28 mouse cellular contexts compared by ENCODE assay signal in the genomic region with DNA sequence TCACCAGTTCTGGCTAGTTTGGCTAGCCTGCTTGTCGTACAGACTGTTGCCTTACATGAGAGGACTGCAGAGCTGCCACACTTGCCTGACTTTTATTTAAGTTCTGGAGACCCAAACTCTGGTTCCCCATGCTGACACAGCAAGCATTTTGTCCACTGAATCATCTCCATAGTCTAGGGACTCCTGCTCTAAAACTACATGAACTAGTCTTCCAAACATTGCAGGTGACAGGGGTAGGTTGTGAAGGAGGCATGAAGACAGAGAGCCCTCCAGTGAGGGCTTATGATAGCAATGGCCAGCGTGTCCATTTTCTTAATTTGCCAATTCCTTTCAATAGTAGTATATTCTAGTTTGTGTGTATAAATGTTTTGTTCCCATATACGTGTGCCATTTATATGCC. TPM values are rescaled to one million over a fixed set of nuclear protein-coding genes. Genes with fewer than 3 reads are reported as not detected.
DNase-seq lines count a peak whose midpoint lies in the region; ATAC-seq and TF ChIP-seq lines count a peak whose summit lies in the region.
"Had no signal": no experiment of that assay in that cellular context is flagged by ENCODE, and none has a peak within 500 bp of the region (broad histone marks: within the 10 kb centered on the region; RNA-seq: fewer than 3 reads in every experiment).

No protein-coding gene starts in this region.

- 80% methylated on average over 3 of the region's 3 CpGs for WGBS in heart, embryonic 13.5 days
- 87% methylated on average over 3 of the region's 3 CpGs for WGBS in intestine, postnatal 0 days
- WGBS in intestine, embryonic 15.5 days: 92% methylated on average over 3 of the region's 3 CpGs
- WGBS in liver, embryonic 15.5 days (ENCODE audit: insufficient replicate concordance): 61% methylated on average over 3 of the region's 3 CpGs
- WGBS in liver, embryonic 12.5 days (ENCODE audit: insufficient replicate concordance): 79% methylated on average over 3 of the region's 3 CpGs
- WGBS in small intestine, adult 2 months: 91% methylated on average over 3 of the region's 3 CpGs

- no peak for ATAC-seq in heart, embryonic 13.5 days (ENCODE audit: extremely low read depth, insufficient number of reproducible peaks, low FRiP score, low TSS enrichment)
- ATAC-seq in intestine, postnatal 0 days: no peak
- no peak for ATAC-seq in intestine, embryonic 15.5 days
- ATAC-seq in liver, embryonic 15.5 days (ENCODE audit: insufficient read depth): peak; percentile 10
- no peak for ATAC-seq in liver, embryonic 12.5 days
- ATAC-seq: activated CD4-positive, CD25-positive, alpha-beta regulatory T cell, adult 4 months; forebrain, postnatal 0 days; hindbrain, embryonic 16.5 days; midbrain, embryonic 13.5 days had no signal

- no peaks in the 10 kb centered on the region for H3K9me3 ChIP-seq in heart, embryonic 13.5 days
- H3K9me3 ChIP-seq in intestine, postnatal 0 days (ENCODE audit: control insufficient read depth): no peaks in the 10 kb centered on the region
- H3K9me3 ChIP-seq in intestine, embryonic 15.5 days: no peaks in the 10 kb centered on the region
- no peaks in the 10 kb centered on the region for H3K9me3 ChIP-seq in liver, embryonic 15.5 days (replicated peaks)
- H3K9me3 ChIP-seq in liver, embryonic 12.5 days (replicated peaks): no peaks in the 10 kb centered on the region
- H3K9me3 ChIP-seq: embryonic facial prominence, embryonic 10.5 days; embryonic facial prominence, embryonic 15.5 days; forebrain, embryonic 12.5 days; kidney, embryonic 15.5 days; midbrain, embryonic 13.5 days; neural tube, embryonic 13.5 days had no signal

- no peak overlapping the region for H3K9ac ChIP-seq in heart, embryonic 13.5 days
- H3K9ac ChIP-seq in intestine, postnatal 0 days (ENCODE audit: low read depth, low read length): no peak overlapping the region
- H3K9ac ChIP-seq in intestine, embryonic 15.5 days: no peak overlapping the region
- no peak overlapping the region for H3K9ac ChIP-seq in liver, embryonic 15.5 days
- no peak overlapping the region for H3K9ac ChIP-seq in liver, embryonic 12.5 days
- H3K9ac ChIP-seq: embryonic facial prominence, embryonic 15.5 days; forebrain, embryonic 12.5 days; forebrain, postnatal 0 days; kidney, embryonic 15.5 days; midbrain, embryonic 13.5 days; neural tube, embryonic 13.5 days had no signal

- H3K4me3 ChIP-seq in heart, embryonic 13.5 days: no peak overlapping the region
- no peak overlapping the region for H3K4me3 ChIP-seq in intestine, postnatal 0 days (ENCODE audit: low read depth, low read length)
- H3K4me3 ChIP-seq in intestine, embryonic 15.5 days (replicated peaks): no peak overlapping the region
- H3K4me3 ChIP-seq in liver, embryonic 15.5 days (replicated peaks): no peak overlapping the region
- H3K4me3 ChIP-seq in liver, embryonic 12.5 days: no peak overlapping the region
- H3K4me3 ChIP-seq in small intestine, adult 2 months (ENCODE audit: low read depth, low read length): no peak overlapping the region
- H3K4me3 ChIP-seq: embryonic facial prominence, embryonic 10.5 days; embryonic facial prominence, embryonic 15.5 days; forebrain, embryonic 12.5 days; kidney, embryonic 15.5 days; layer of hippocampus, adult 2 months; left cerebral cortex, adult 2 months; midbrain, embryonic 13.5 days; neural tube, embryonic 13.5 days had no signal

- TF ChIP-seq CTCF in intestine, postnatal 0 days (IDR thresholded peaks at IDR 0.05; ENCODE audit: low read depth): no peak
- no peak for TF ChIP-seq CTCF in small intestine, adult 2 months (IDR thresholded peaks at IDR 0.05; ENCODE audit: extremely low read depth, insufficient read length, insufficient replicate concordance, low read depth, low read length)

- H3K27ac ChIP-seq in heart, embryonic 13.5 days (replicated peaks): peak overlapping the region; percentile 26
- H3K27ac ChIP-seq in intestine, postnatal 0 days (ENCODE audit: low read depth, low read length): peak overlapping the region; percentile 41; the same call in 1 of the 2 replicates
- H3K27ac ChIP-seq in intestine, embryonic 15.5 days: no peak overlapping the region
- no peak overlapping the region for H3K27ac ChIP-seq in liver, embryonic 15.5 days (replicated peaks)
- no peak overlapping the region for H3K27ac ChIP-seq in liver, embryonic 12.5 days
- peak overlapping the region; percentile 62; the same call in 1 of the 2 replicates for H3K27ac ChIP-seq in small intestine, adult 2 months (ENCODE audit: insufficient read depth, low read depth, low read length)
- H3K27ac ChIP-seq: embryonic facial prominence, embryonic 10.5 days; embryonic facial prominence, embryonic 15.5 days; forebrain, embryonic 12.5 days; kidney, embryonic 15.5 days; layer of hippocampus, adult 2 months; left cerebral cortex, adult 2 months; macrophage; midbrain, embryonic 13.5 days; neural tube, embryonic 13.5 days had no signal

- peaks cover 28% of the 10 kb centered on the region for H3K4me1 ChIP-seq in heart, embryonic 13.5 days
- H3K4me1 ChIP-seq in intestine, postnatal 0 days (replicated peaks; ENCODE audit: control insufficient read depth, insufficient read depth, low read length): no peaks in the 10 kb centered on the region
- no peaks in the 10 kb centered on the region for H3K4me1 ChIP-seq in intestine, embryonic 15.5 days (replicated peaks)
- H3K4me1 ChIP-seq in liver, embryonic 15.5 days (replicated peaks): peaks cover 9% of the 10 kb centered on the region
- peaks cover 9% of the 10 kb centered on the region for H3K4me1 ChIP-seq in liver, embryonic 12.5 days
- H3K4me1 ChIP-seq in small intestine, adult 2 months (ENCODE audit: control insufficient read depth, insufficient read depth, insufficient read length, low read length): peaks cover 13% of the 10 kb centered on the region; the same call in 1 of the 2 replicates
- H3K4me1 ChIP-seq: embryonic facial prominence, embryonic 15.5 days; forebrain, embryonic 12.5 days had no signal

- no peak for TF ChIP-seq POLR2A in small intestine, adult 2 months (IDR thresholded peaks at IDR 0.05; ENCODE audit: low read depth, low read length)

- no peak for DNase-seq in heart, adult 11 months
- DNase-seq in right cerebral cortex, postnatal 25 days: no peak
- DNase-seq: adrenal gland, postnatal 36 days; B cell, adult 2 months; cerebellum, adult 2 months; cerebellum, postnatal 14 days; forebrain, postnatal 0 days; gastrocnemius, postnatal 10 days; lung, adult 2 months; lung, postnatal 10 days; thymus, postnatal 14 days had no signal

- peaks cover 47% of the 10 kb centered on the region for H3K36me3 ChIP-seq in heart, embryonic 13.5 days
- H3K36me3 ChIP-seq in intestine, postnatal 0 days (ENCODE audit: control insufficient read depth, insufficient read depth): peaks cover 12% of the 10 kb centered on the region; the same call in 1 of the 2 replicates
- no peaks in the 10 kb centered on the region for H3K36me3 ChIP-seq in intestine, embryonic 15.5 days
- H3K36me3 ChIP-seq in liver, embryonic 15.5 days (replicated peaks): peaks cover 23% of the 10 kb centered on the region
- H3K36me3 ChIP-seq in liver, embryonic 12.5 days: peaks cover 41% of the 10 kb centered on the region
- no peaks in the 10 kb centered on the region for H3K36me3 ChIP-seq in small intestine, adult 2 months (ENCODE audit: control insufficient read depth, insufficient read depth, low read length)

- H3K27me3 ChIP-seq in heart, embryonic 13.5 days (replicated peaks): no peaks in the 10 kb centered on the region
- H3K27me3 ChIP-seq in intestine, postnatal 0 days (replicated peaks; ENCODE audit: control insufficient read depth, insufficient read depth, low read length): no peaks in the 10 kb centered on the region
- no peaks in the 10 kb centered on the region for H3K27me3 ChIP-seq in intestine, embryonic 15.5 days (replicated peaks)
- H3K27me3 ChIP-seq in liver, embryonic 15.5 days: no peaks in the 10 kb centered on the region
- no peaks in the 10 kb centered on the region for H3K27me3 ChIP-seq in liver, embryonic 12.5 days (replicated peaks)
- H3K27me3 ChIP-seq in small intestine, adult 2 months (ENCODE audit: control insufficient read depth, insufficient read depth, low read length): no peaks in the 10 kb centered on the region
- H3K27me3 ChIP-seq: embryonic facial prominence, embryonic 15.5 days; forebrain, embryonic 12.5 days; kidney, embryonic 15.5 days; midbrain, embryonic 13.5 days; neural tube, embryonic 13.5 days had no signal

- H3K4me2 ChIP-seq in heart, embryonic 13.5 days: no peak overlapping the region
- H3K4me2 ChIP-seq in intestine, postnatal 0 days (replicated peaks; ENCODE audit: low read depth): no peak overlapping the region
- no peak overlapping the region for H3K4me2 ChIP-seq in intestine, embryonic 15.5 days (replicated peaks)
- no peak overlapping the region for H3K4me2 ChIP-seq in liver, embryonic 15.5 days
- H3K4me2 ChIP-seq in liver, embryonic 12.5 days: no peak overlapping the region
- H3K4me2 ChIP-seq: embryonic facial prominence, embryonic 15.5 days; forebrain, embryonic 12.5 days; kidney, embryonic 15.5 days; midbrain, embryonic 13.5 days; neural tube, embryonic 13.5 days had no signal

RNA-seq across cellular contexts. Expression of a gene that starts 31.1 kb away (rescaled TPM):
- polyA plus RNA-seq in heart, embryonic 13.5 days (2015; fragmentation: Nextera tagmentation; extraction: Ambion mirVana): 64.6 and 78.2 TPM in 2 replicates
- 19.2 and 20.9 TPM in 2 replicates for polyA plus RNA-seq in intestine, postnatal 0 days (2015; fragmentation: Nextera tagmentation; extraction: Ambion mirVana)
- polyA plus RNA-seq in intestine, embryonic 15.5 days (2015; fragmentation: Nextera tagmentation; extraction: Ambion mirVana): 46.3 and 52.2 TPM in 2 replicates
- 11.1 and 13.6 TPM in 2 replicates for polyA plus RNA-seq in liver, embryonic 15.5 days (2015; fragmentation: Nextera tagmentation; extraction: Ambion mirVana)
- polyA plus RNA-seq in liver, embryonic 12.5 days (2016; fragmentation: Nextera tagmentation; extraction: Ambion mirVana): 9.3 and 10.4 TPM in 2 replicates
- 49.0 and 58.4 TPM in 2 replicates for polyA plus RNA-seq in small intestine, adult 2 months (2012; rRNA removed)
- polyA plus RNA-seq: macrophage had no signal

Comparison
In these comparisons a context has a peak if more than half of its experiments do, and no peak if none do; other contexts are left out.
1. H3K27ac ChIP-seq: peak in heart, embryonic 13.5 days (single experiment), intestine, postnatal 0 days (single experiment) and small intestine, adult 2 months (single experiment); none in intestine, embryonic 15.5 days (single experiment), liver, embryonic 15.5 days (single experiment) and liver, embryonic 12.5 days (single experiment).